Mouse (Mus musculus) forebrain, embryonic 13.5 days (tissue): ENCODE results near the gene Prss47. TPM values are rescaled to one million over a fixed set of nuclear protein-coding genes. Genes with fewer than 3 reads are reported as not detected.

ENCODE experiments used
- polyA plus RNA-seq: library from polyadenylated mRNA; unstranded; fragments of >200 nt; fragmentation: Nextera tagmentation; extraction: Ambion mirVana; gene quantifications from 2 replicates; pipeline ENCODE4 v1.2.1, GENCODE M21; 2015

Prss47 gene
- polyA plus RNA-seq, 1 experiment from 2014 or later, result not detected

Other genes with a start within 250 kb of the Prss47 start
- 1.3 and 1.5 TPM in 2 replicates for gene Cntnap3, start 148.8 kb downstream of the Prss47 start, polyA plus RNA-seq
- not detected in 2 replicates for gene Spata31, start 135.4 kb downstream of the Prss47 start, polyA plus RNA-seq
- not detected in 2 replicates for gene Spata31d1c, start 19.7 kb downstream of the Prss47 start, polyA plus RNA-seq
- 29.4 and 30.0 TPM in 2 replicates for gene Mfsd14b, start 60.2 kb upstream of the Prss47 start, polyA plus RNA-seq
- not detected in 2 replicates for gene Olfr465-ps1, start 85.3 kb upstream of the Prss47 start, polyA plus RNA-seq
- gene Olfr466, start 97.5 kb upstream of the Prss47 start, polyA plus RNA-seq, result not detected in 2 replicates
- gene Nlrp4f, start 153.2 kb upstream of the Prss47 start, polyA plus RNA-seq, result not detected in 2 replicates
- not detected in 2 replicates for gene Gm10775, start 206.8 kb upstream of the Prss47 start, polyA plus RNA-seq
- gene Zfp369, start 226.1 kb upstream of the Prss47 start, polyA plus RNA-seq, result 17.6 and 19.4 TPM in 2 replicates